Mouse (Mus musculus) thymus, adult 2 months (tissue): ENCODE data around the gene Tbx4.

Source experiments
- CTCF ChIP-seq: fragments of 200-500 bp; IDR thresholded peaks from 2 replicates; pipeline ENCODE4 v1.5.1; 2012; ENCODE audit warnings: mild to moderate bottlenecking, control low read depth, low read length, moderate library complexity, borderline replicate concordance; ENCODE audit not compliant: control insufficient read depth, poor library complexity, insufficient read depth; ENCODE audit errors: extremely low read depth
- POLR2A ChIP-seq: fragments of 200-500 bp; IDR thresholded peaks from 2 replicates; pipeline ENCODE4 v1.6.1; 2012; ENCODE audit warnings: mild to moderate bottlenecking, low read length, control low read depth, moderate library complexity; ENCODE audit not compliant: control insufficient read depth, poor library complexity, insufficient read depth; ENCODE audit errors: extremely low read depth

GRCm38 (mm10) chr11:85928106-85928505 lies 41.9 kb downstream of the Tbx4 start:
- TF ChIP-seq CTCF: no peak
- no peak for TF ChIP-seq POLR2A
